Mouse (Mus musculus): ENCODE data around the gene Olfr507. TPM values are rescaled to one million over a fixed set of nuclear protein-coding genes. Genes with fewer than 3 reads are reported as not detected.
"Not testable (repeated sequence)": the region's sequence is repeated elsewhere in the genome, so short reads cannot be mapped to it uniquely, and the experiment has no call there.

Gene Olfr507
- not detected in 2 replicates for polyA plus RNA-seq (2012; rRNA removed)

- TF ChIP-seq POLR2A (IDR thresholded peaks at IDR 0.05; ENCODE audit: borderline replicate concordance, extremely low read depth, low read depth, low read length), result no peak
- WGBS, result 59% methylated on average over 2 of the region's 2 CpGs
- no peaks in the 10 kb centered on the region for H3K4me1 ChIP-seq (ENCODE audit: control insufficient read depth, insufficient read depth, low read length)
- DNase-seq, result no peak
- no peak within 1 kb of the TSS for H3K4me3 ChIP-seq (replicated peaks; ENCODE audit: extremely low read depth, low read depth, low read length)
Observed at GRCm38 (mm10) chr7:108621514-108621913, at the start of gene Olfr507. Gene Olfr507, plus strand, starts transcription at chr7:108621814.

GRCm38 (mm10) chr7:108589797-108590196 is 31.8 kb upstream of the Olfr507 start:
- Histone ChIP-seq H3K4me1 (ENCODE audit: control insufficient read depth, insufficient read depth, low read length) (no peaks in the 10 kb centered on the region), H3K4me3 (replicated peaks; ENCODE audit: extremely low read depth, low read depth, low read length) (no peak overlapping the region)
- no peak for TF ChIP-seq POLR2A (IDR thresholded peaks at IDR 0.05; ENCODE audit: borderline replicate concordance, extremely low read depth, low read depth, low read length)
- no peak for TF ChIP-seq CTCF (IDR thresholded peaks at IDR 0.05; ENCODE audit: insufficient read depth, low read length)
- DNase-seq, result no peak
- 96% methylated on average over 1 of the region's 1 CpGs for WGBS

GRCm38 (mm10) chr7:108601916-108602315 is 19.7 kb upstream of the Olfr507 start:
- H3K4me3 ChIP-seq (replicated peaks; ENCODE audit: extremely low read depth, low read depth, low read length); H3K4me1 ChIP-seq (ENCODE audit: control insufficient read depth, insufficient read depth, low read length); DNase-seq: not testable (repeated sequence)
- 65% methylated on average over 3 of the region's 3 CpGs for WGBS

- DNase-seq, result no peak
- no peak within 1 kb of the TSS for H3K4me3 ChIP-seq (replicated peaks; ENCODE audit: extremely low read depth, low read depth, low read length)
- H3K4me1 ChIP-seq (ENCODE audit: control insufficient read depth, insufficient read depth, low read length), result no peaks in the 10 kb centered on the region
- TF ChIP-seq CTCF (IDR thresholded peaks at IDR 0.05; ENCODE audit: insufficient read depth, low read length), result no peak
- TF ChIP-seq POLR2A (IDR thresholded peaks at IDR 0.05; ENCODE audit: borderline replicate concordance, extremely low read depth, low read depth, low read length), result no peak
Observed at GRCm38 (mm10) chr7:108610487-108610886, 11.1 kb upstream of the Olfr507 start, which contains the start of gene Olfr506. Gene Olfr506, plus strand, starts transcription at chr7:108610787.

GRCm38 (mm10) chr7:108614110-108614509 is 7.5 kb upstream of the Olfr507 start:
- 83% methylated on average over 2 of the region's 2 CpGs for WGBS
- no peak for TF ChIP-seq POLR2A (IDR thresholded peaks at IDR 0.05; ENCODE audit: borderline replicate concordance, extremely low read depth, low read depth, low read length)
- TF ChIP-seq CTCF (IDR thresholded peaks at IDR 0.05; ENCODE audit: insufficient read depth, low read length), result no peak
- Histone ChIP-seq H3K4me1 (ENCODE audit: control insufficient read depth, insufficient read depth, low read length) (no peaks in the 10 kb centered on the region), H3K4me3 (replicated peaks; ENCODE audit: extremely low read depth, low read depth, low read length) (no peak overlapping the region)
- no peak for DNase-seq

- not testable (repeated sequence) for DNase-seq; H3K4me3 ChIP-seq (replicated peaks; ENCODE audit: extremely low read depth, low read depth, low read length); H3K4me1 ChIP-seq (ENCODE audit: control insufficient read depth, insufficient read depth, low read length)
- WGBS, result 41% methylated on average over 3 of the region's 3 CpGs
Observed at GRCm38 (mm10) chr7:108616781-108617180, 4.8 kb upstream of the Olfr507 start.

- Histone ChIP-seq H3K4me1 (ENCODE audit: control insufficient read depth, insufficient read depth, low read length) (no peaks in the 10 kb centered on the region), H3K4me3 (replicated peaks; ENCODE audit: extremely low read depth, low read depth, low read length) (no peak within 1 kb of the TSS)
- TF ChIP-seq CTCF (IDR thresholded peaks at IDR 0.05; ENCODE audit: insufficient read depth, low read length) (no peak), POLR2A (IDR thresholded peaks at IDR 0.05; ENCODE audit: borderline replicate concordance, extremely low read depth, low read depth, low read length) (no peak)
- 73% methylated on average over 3 of the region's 3 CpGs for WGBS
- no peak for DNase-seq
Observed at GRCm38 (mm10) chr7:108629694-108630093, 8.1 kb downstream of the Olfr507 start, which contains the start of gene Olfr508. Gene Olfr508, plus strand, starts transcription at chr7:108629994.

GRCm38 (mm10) chr7:108651806-108652205 is 30.2 kb downstream of the Olfr507 start, which contains the start of gene Olfr509:
Gene Olfr509, minus strand, starts transcription at chr7:108651906.
- Histone ChIP-seq H3K4me1 (ENCODE audit: control insufficient read depth, insufficient read depth, low read length) (no peaks in the 10 kb centered on the region), H3K4me3 (replicated peaks; ENCODE audit: extremely low read depth, low read depth, low read length) (no peak within 1 kb of the TSS)
- no peak for TF ChIP-seq POLR2A (IDR thresholded peaks at IDR 0.05; ENCODE audit: borderline replicate concordance, extremely low read depth, low read depth, low read length)
- no peak for TF ChIP-seq CTCF (IDR thresholded peaks at IDR 0.05; ENCODE audit: insufficient read depth, low read length)
- DNase-seq, result no peak

GRCm38 (mm10) chr7:108662419-108662818 is 40.8 kb downstream of the Olfr507 start:
- no peaks in the 10 kb centered on the region for H3K4me1 ChIP-seq (ENCODE audit: control insufficient read depth, insufficient read depth, low read length)
- no peak for DNase-seq
- H3K4me3 ChIP-seq (replicated peaks; ENCODE audit: extremely low read depth, low read depth, low read length), result no peak overlapping the region
- WGBS, result 79% methylated on average over 3 of the region's 3 CpGs
- TF ChIP-seq CTCF (IDR thresholded peaks at IDR 0.05; ENCODE audit: insufficient read depth, low read length) (no peak), POLR2A (IDR thresholded peaks at IDR 0.05; ENCODE audit: borderline replicate concordance, extremely low read depth, low read depth, low read length) (no peak)

GRCm38 (mm10) chr7:108666118-108666517 is 44.5 kb downstream of the Olfr507 start, which contains the start of gene Olfr510:
Gene Olfr510, plus strand, starts transcription at chr7:108666418.
- H3K4me1 ChIP-seq (ENCODE audit: control insufficient read depth, insufficient read depth, low read length), result no peaks in the 10 kb centered on the region
- TF ChIP-seq CTCF (IDR thresholded peaks at IDR 0.05; ENCODE audit: insufficient read depth, low read length) (no peak), POLR2A (IDR thresholded peaks at IDR 0.05; ENCODE audit: borderline replicate concordance, extremely low read depth, low read depth, low read length) (no peak)
- DNase-seq, result no peak
- WGBS, result 80% methylated on average over 1 of the region's 1 CpGs
- H3K4me3 ChIP-seq (replicated peaks; ENCODE audit: extremely low read depth, low read depth, low read length), result no peak within 1 kb of the TSS

GRCm38 (mm10) chr7:108671058-108671457 is 49.4 kb downstream of the Olfr507 start:
- Histone ChIP-seq H3K4me1 (ENCODE audit: control insufficient read depth, insufficient read depth, low read length) (no peaks in the 10 kb centered on the region), H3K4me3 (replicated peaks; ENCODE audit: extremely low read depth, low read depth, low read length) (no peak overlapping the region)
- no peak for DNase-seq
- no peak for TF ChIP-seq CTCF (IDR thresholded peaks at IDR 0.05; ENCODE audit: insufficient read depth, low read length)
- no peak for TF ChIP-seq POLR2A (IDR thresholded peaks at IDR 0.05; ENCODE audit: borderline replicate concordance, extremely low read depth, low read depth, low read length)
- WGBS, result 54% methylated on average over 1 of the region's 1 CpGs

Other genes starting within 250 kb of the Olfr507 start
- not detected in 2 replicates for gene Olfr495, start 228.6 kb upstream of the Olfr507 start, polyA plus RNA-seq (2012; rRNA removed)
- not detected in 2 replicates for gene Olfr497, start 201.4 kb upstream of the Olfr507 start, polyA plus RNA-seq (2012; rRNA removed)
- gene Olfr498, start 156.5 kb upstream of the Olfr507 start, polyA plus RNA-seq (2012; rRNA removed), result not detected in 2 replicates
- not detected in 2 replicates for gene Olfr502, start 96.7 kb upstream of the Olfr507 start, polyA plus RNA-seq (2012; rRNA removed)
- gene Olfr503, start 77.3 kb upstream of the Olfr507 start, polyA plus RNA-seq (2012; rRNA removed), result not detected in 2 replicates
- not detected in 2 replicates for gene Olfr504, start 56.0 kb upstream of the Olfr507 start, polyA plus RNA-seq (2012; rRNA removed)
- gene Olfr506, start 11.0 kb upstream of the Olfr507 start, polyA plus RNA-seq (2012; rRNA removed), result not detected in 2 replicates
- not detected in 2 replicates for gene Olfr508, start 8.2 kb downstream of the Olfr507 start, polyA plus RNA-seq (2012; rRNA removed)
- gene Olfr509, start 30.1 kb downstream of the Olfr507 start, polyA plus RNA-seq (2012; rRNA removed), result not detected in 2 replicates
- gene Olfr510, start 44.6 kb downstream of the Olfr507 start, polyA plus RNA-seq (2012; rRNA removed), result not detected in 2 replicates
- not detected in 2 replicates for gene Olfr512, start 91.5 kb downstream of the Olfr507 start, polyA plus RNA-seq (2012; rRNA removed)
- gene Olfr513, start 129.2 kb downstream of the Olfr507 start, polyA plus RNA-seq (2012; rRNA removed), result not detected in 2 replicates
- gene Olfr514, start 204.2 kb downstream of the Olfr507 start, polyA plus RNA-seq (2012; rRNA removed), result not detected in 2 replicates
- not detected in 2 replicates for gene Olfr516, start 228.7 kb downstream of the Olfr507 start, polyA plus RNA-seq (2012; rRNA removed)

Measured in lung, adult 2 months (tissue).